Mouse (Mus musculus): ENCODE data around the gene Specc1l.
"Not testable (repeated sequence)": the region's sequence is repeated elsewhere in the genome, so short reads cannot be mapped to it uniquely, and the experiment has no call there.

Specc1l gene

DNA sequence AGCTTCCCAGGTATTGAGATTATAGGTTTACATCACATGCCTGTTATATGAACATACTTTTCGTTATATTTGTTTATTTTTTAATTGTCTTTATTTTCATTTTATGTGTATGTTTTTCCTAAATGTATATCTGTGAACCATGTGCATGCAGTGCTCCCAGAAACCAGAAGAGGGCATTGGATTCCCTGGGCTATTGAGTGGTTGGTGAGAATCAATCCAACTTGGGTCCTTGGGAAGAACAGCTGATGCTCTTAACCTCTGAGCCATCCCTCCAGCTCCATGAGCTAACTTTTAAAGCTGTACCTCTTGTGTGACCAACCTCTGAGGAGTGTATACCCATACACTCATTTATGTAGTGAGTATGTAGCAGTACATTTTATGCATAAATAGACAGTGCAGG, 65.6 kb downstream of the Specc1l start:
- DNase-seq (ENCODE audit: low spot score in 2 of 2): peak in 1 of 2 experiments; percentile 23

- DNase-seq (ENCODE audit: low spot score in 2 of 2): no peak
These were observed 70.8 kb downstream of the Specc1l start for GRCm38 (mm10) chr10:75282648-75283047.

- DNase-seq (ENCODE audit: low spot score in 2 of 2): no peak
These were observed 71.9 kb downstream of the Specc1l start for GRCm38 (mm10) chr10:75283821-75284220.

GRCm38 (mm10) chr10:75288579-75288978, 76.7 kb downstream of the Specc1l start:
- no peak for DNase-seq (ENCODE audit: low spot score in 2 of 2)

DNA sequence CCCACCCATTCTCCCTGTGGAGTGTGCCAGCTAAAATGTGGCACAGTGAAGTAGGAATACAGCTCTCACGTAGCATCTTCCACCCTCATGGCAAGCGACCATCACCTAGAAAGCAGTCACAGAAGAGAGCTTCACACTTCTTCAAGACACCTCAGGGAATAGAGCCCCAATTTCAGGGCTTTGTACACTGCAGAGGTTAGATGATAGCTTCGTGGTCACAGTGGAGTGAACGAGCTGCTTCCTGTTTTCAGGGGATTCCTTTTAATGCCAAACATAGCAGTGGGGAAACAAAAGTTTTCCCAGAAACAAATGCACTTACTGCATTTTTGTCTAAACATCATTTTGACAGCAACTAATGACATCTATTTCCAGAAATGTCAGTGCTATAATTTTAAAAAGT, 77.5 kb downstream of the Specc1l start:
- DNase-seq (ENCODE audit: low spot score in 2 of 2): no peak

- no peak for DNase-seq (ENCODE audit: low spot score in 2 of 2)
These were observed 78.8 kb downstream of the Specc1l start for GRCm38 (mm10) chr10:75290650-75291049.

GRCm38 (mm10) chr10:75291338-75291737, 79.5 kb downstream of the Specc1l start:
- DNase-seq (ENCODE audit: low spot score in 2 of 2): no peak

GRCm38 (mm10) chr10:75292206-75292605, 80.3 kb downstream of the Specc1l start:
- DNase-seq (ENCODE audit: low spot score in 2 of 2): not testable (repeated sequence)

DNA sequence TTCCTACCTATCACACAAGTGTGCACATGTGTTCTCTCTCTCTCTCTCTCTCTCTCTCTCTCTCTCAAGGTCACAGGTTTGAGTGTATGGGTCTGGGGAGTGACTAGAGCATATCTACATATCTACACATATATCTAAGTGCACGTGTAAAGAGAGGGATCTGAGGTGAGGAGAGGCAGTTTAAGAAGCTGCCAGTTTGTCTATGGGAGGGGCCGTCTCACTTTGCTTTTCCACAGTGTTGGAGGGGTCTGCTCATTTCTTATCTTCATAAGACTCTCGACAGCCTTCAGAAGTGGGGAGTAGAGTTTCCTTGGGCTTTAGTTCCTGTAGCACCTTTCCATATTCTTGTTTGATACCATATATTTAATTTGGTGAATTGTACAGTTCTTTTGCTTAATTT, 81.4 kb downstream of the Specc1l start:
- no peak for DNase-seq (ENCODE audit: low spot score in 2 of 2)

- no peak for DNase-seq (ENCODE audit: low spot score in 2 of 2)
These were observed 82.5 kb downstream of the Specc1l start for GRCm38 (mm10) chr10:75294362-75294761.

- no peak for DNase-seq (ENCODE audit: low spot score in 2 of 2)
These were observed 83.1 kb downstream of the Specc1l start for GRCm38 (mm10) chr10:75294926-75295325.

- no peak for DNase-seq (ENCODE audit: low spot score in 2 of 2)
These were observed 86.7 kb downstream of the Specc1l start for GRCm38 (mm10) chr10:75298608-75299007.

DNA sequence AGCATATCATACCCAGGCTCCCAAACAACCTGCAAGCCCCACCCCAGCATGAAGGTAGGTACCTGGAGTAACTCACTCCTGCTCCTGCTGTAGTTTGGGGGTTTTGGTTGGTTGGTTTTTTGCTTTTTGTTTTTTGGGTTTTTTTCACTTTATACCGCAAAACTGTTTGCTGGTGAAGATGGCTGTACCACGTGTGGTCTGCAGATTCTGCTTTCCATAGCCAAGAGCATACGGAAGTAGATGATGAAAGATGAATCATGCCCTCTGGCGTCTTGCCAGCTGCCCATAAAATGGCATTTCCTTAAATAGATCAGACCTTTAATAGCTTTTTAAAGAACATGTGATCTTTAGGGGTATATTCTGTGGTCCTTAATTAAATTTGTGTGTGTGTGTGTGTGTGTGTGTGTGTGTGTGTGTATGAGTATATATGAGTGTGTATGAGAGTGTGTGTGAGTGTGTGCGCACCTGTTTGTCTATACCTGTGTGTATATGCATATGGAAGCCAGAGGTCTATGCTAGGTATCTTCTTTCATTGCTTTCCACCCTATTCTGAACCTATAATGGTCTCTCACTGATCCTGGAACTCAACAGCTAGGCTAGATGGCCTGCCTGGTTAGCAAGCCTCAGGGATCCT, 88.0 kb downstream of the Specc1l start:
- no peak for DNase-seq (ENCODE audit: low spot score in 2 of 2)

- DNase-seq (ENCODE audit: low spot score in 2 of 2): no peak
These were observed 89.4 kb downstream of the Specc1l start for GRCm38 (mm10) chr10:75301195-75301806.

GRCm38 (mm10) chr10:75301937-75302336, 90.1 kb downstream of the Specc1l start:
- no peak for DNase-seq (ENCODE audit: low spot score in 2 of 2)

- no peak for DNase-seq (ENCODE audit: low spot score in 2 of 2)
These were observed 90.7 kb downstream of the Specc1l start for GRCm38 (mm10) chr10:75302536-75302935.

- DNase-seq (ENCODE audit: low spot score in 2 of 2): no peak
These were observed 91.6 kb downstream of the Specc1l start for GRCm38 (mm10) chr10:75303324-75304048.

GRCm38 (mm10) chr10:75304049-75304405, 92.2 kb downstream of the Specc1l start:
- DNase-seq (ENCODE audit: low spot score in 2 of 2): no peak

- DNase-seq (ENCODE audit: low spot score in 2 of 2): no peak
These were observed 92.5 kb downstream of the Specc1l start for GRCm38 (mm10) chr10:75304413-75304812.

GRCm38 (mm10) chr10:75307130-75307529, 95.3 kb downstream of the Specc1l start:
- DNase-seq (ENCODE audit: low spot score in 2 of 2): no peak

DNA sequence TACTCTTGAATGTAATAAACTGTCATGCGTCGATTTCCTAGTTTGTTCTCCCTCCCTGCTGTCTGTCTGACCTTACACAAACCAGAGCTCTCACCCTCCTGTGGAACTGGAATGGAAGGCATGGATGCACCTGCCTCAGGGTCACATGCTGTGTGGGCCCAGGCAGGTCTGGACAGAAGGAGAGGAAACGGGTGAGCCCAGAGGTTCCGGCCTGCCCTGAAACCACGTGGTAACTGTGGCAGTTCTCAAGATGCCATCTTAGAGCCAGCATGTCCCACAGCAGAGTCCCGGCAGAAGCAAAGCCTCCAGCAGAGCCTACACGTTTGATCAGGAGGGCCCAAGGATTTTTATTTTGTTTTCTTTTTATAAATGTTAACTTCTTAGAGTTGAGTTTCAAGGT, 100.5 kb downstream of the Specc1l start:
- DNase-seq (ENCODE audit: low spot score in 2 of 2): no peak

GRCm38 (mm10) chr10:75314190-75314980, 102.5 kb downstream of the Specc1l start:
- no peak for DNase-seq (ENCODE audit: low spot score in 2 of 2)

All from cerebellum, postnatal 4 days (tissue).